Mouse (Mus musculus) right cerebral cortex, postnatal 36 days (tissue): Measurements from ENCODE around the gene Ccdc58.
"Not testable (repeated sequence)": the region's sequence is repeated elsewhere in the genome, so short reads cannot be mapped to it uniquely, and the experiment has no call there.

ENCODE experiments used
- DNase-seq, 2 experiments: peaks; one replicate each; pipeline ENCODE4 v3.0.0; 2022; ENCODE audit warnings: low spot score in 2 of 2, mixed read lengths in 1 of 2

Ccdc58 gene

GRCm38 (mm10) chr16:36071450-36072379 is at the start of gene Ccdc58, which contains the start of gene Fam162a:
Gene Ccdc58, plus strand, starts transcription at chr16:36071685.
Gene Fam162a, minus strand, starts transcription at chr16:36071594.
- DNase-seq, result peak; percentile 89 to 90

- DNase-seq, result not testable (repeated sequence)
These were observed 43.4 kb upstream of the Ccdc58 start for GRCm38 (mm10) chr16:36028120-36028519.

DNA sequence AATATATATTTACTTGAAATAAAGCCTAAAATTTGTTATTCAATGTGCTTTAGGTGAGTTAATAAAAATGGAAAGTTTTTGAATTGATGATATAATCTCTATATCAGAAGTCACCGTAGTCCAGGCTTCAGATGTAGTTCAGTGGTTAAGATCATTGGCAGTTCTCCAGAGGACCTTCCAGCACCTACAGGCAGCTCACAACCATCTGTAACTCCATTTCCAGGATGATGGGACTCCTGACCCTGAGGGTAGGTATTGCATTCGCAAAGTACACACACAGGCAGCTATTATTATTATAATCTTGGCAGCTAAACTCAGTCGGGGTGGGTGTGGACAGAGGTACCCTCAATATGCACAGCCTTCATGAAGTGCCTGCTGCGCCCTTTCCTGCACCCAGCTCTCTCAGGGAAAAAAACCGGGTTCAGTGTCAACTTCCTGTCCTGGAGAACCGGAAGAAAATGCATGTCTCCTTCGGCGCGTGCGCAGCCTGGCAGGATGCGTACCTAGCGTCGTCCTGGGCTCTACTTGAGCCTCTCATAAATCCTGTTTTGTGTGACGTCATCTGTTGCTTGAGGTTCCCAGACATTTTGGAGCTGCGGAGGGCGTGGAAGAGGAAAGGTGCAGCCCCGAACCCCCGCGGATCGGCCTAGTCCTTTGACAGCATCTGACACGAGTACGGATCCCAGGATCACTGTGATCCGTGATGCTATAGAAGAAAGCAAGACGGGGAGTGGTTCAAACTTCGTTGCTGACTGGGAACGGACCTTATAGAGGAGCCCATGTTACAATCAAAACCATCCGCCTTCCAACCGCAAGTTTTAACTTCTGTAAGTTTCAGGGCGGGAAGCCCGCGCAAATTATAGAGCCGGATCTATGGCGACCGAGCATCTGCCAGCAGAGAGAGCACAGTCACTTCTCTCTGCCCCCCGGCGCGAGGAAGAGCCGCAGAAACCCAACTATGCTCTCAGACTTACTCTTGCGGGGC is 30.6 kb upstream of the Ccdc58 start, which contains the start of gene Wdr5b:
Wdr5b (plus strand) TSS at position 551 of the 985 bp plus-strand sequence.
- DNase-seq, result peak; percentile 92 to 97

DNA sequence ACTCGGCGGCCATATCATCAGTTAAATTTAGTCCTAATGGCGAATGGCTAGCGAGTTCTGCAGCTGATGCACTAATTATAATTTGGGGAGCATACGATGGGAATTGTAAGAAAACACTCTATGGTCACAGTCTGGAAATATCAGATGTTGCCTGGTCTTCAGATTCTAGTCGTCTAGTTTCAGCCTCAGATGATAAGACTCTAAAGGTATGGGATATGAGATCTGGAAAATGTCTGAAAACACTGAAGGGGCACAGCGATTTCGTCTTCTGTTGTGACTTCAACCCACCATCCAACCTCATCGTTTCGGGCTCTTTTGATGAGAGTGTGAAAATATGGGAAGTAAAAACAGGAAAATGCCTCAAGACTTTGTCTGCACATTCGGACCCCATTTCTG is 29.9 kb upstream of the Ccdc58 start:
- no peak for DNase-seq

GRCm38 (mm10) chr16:36043073-36043472 is 28.4 kb upstream of the Ccdc58 start:
- no peak for DNase-seq

GRCm38 (mm10) chr16:36043964-36044363 is 27.5 kb upstream of the Ccdc58 start:
- no peak for DNase-seq

GRCm38 (mm10) chr16:36047538-36047937 is 23.9 kb upstream of the Ccdc58 start:
- no peak for DNase-seq

GRCm38 (mm10) chr16:36051491-36051890 is 20.0 kb upstream of the Ccdc58 start:
- DNase-seq, result no peak

GRCm38 (mm10) chr16:36053524-36054275 is 17.8 kb upstream of the Ccdc58 start:
- no peak for DNase-seq

- DNase-seq, result no peak
These were observed 16.6 kb upstream of the Ccdc58 start for GRCm38 (mm10) chr16:36054920-36055319.

- no peak for DNase-seq
These were observed 15.1 kb upstream of the Ccdc58 start for GRCm38 (mm10) chr16:36056416-36056815.

DNA sequence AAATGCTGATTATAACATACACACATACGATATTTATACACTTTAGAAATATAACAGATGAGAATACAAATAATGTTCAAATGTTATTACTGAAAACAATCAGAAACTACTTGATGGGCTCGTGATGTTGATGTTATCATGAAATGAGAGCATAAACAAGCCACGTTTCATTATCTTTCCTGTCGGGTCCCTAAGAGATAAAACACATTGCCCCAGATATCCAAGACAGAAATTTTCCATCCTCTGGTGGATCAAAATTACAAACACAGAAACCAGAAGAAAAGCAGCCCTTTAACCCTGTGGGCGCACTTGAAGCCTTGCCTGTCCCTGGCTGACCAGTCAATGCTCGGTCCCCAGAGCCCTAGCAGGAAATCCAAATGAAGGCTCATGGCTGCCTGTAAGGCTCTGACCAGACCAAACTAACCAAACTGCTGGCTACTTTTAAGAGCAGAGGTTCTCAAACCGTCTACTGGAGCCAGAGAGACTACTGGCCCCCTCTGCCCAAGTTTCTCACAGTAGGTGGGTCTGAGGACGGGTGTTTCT is 13.5 kb upstream of the Ccdc58 start:
- DNase-seq, result no peak

GRCm38 (mm10) chr16:36062534-36062933 is 9.0 kb upstream of the Ccdc58 start:
- DNase-seq, result not testable (repeated sequence)

- no peak for DNase-seq
These were observed 8.2 kb upstream of the Ccdc58 start for GRCm38 (mm10) chr16:36063315-36063714.

DNA sequence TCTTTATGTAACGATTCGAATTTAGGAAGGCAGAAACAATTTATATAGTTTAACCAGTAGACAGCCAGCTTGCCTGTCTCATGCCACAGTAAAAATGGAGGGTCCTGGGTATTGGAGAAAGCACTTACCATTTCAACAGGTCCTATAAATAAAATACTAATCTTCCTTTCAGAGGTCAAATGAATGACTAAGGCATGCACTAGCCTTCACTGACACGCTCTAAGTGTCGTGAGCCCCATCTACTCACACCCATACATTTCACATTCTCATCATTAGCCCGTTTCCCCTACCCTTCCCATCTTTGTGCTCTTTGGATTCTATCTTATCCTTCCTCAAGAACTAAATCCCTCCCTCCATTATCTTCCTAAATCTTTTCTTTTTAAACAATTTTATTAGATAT is 6.6 kb upstream of the Ccdc58 start:
- DNase-seq, result no peak

GRCm38 (mm10) chr16:36067694-36068093 is 3.8 kb upstream of the Ccdc58 start:
- DNase-seq, result no peak

DNA sequence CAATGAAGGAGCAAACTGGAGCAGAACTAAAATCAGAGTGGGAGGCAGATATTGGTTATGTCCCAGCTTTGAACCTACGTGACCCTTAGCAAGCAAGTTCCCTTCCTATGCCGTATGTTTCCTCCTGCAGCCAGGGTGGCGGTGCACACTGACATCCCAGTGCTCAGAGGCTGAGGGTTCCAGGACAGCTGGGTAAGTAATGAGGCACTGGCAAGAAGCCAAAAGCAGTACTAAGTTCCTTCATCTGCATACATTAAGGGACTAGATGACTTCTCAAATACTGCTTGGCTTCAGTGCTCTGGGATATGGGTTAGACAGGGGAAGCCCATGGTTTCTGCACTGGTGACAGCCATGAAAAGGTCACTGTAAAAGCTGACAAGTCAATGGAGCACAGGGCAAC is 3.1 kb upstream of the Ccdc58 start:
- no peak for DNase-seq

- DNase-seq, result no peak
These were observed 1.5 kb upstream of the Ccdc58 start for GRCm38 (mm10) chr16:36069819-36070575.

GRCm38 (mm10) chr16:36071071-36071449 is 425 bp upstream of the Ccdc58 start:
- no peak for DNase-seq

DNA sequence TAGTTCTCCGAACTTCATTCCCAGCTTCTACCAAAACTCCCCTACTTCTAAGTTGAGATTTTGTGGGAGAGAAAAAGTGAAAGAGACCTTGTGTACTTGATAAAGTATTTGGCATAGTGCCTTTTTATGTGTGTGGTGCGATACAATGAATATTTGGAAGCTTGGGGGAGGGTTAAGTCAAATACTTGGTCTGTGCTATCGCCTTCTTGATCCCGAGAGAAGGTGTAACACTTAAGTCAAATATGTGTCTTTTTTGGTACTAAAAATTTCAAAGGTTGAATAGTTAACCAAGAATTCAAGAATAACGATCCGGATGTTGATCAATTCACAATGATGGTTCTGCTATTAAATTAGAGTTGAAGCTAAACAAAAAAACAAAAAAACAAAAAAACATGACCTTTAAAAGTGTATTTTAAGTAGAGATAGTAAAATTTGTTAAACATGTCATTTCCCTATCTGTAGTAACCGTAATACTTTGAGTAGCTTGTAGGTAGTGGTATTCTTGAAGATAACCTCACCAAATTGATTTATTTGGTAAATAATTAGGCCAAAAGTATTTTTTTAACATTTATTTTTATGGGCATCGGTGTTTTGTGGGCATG is 1.0 kb downstream of the Ccdc58 start:
- no peak for DNase-seq
